Mouse (Mus musculus) hindbrain, embryonic 15.5 days (tissue): ENCODE measurements around the gene Dnajc5. TPM values are rescaled to one million over a fixed set of nuclear protein-coding genes. Genes with fewer than 3 reads are reported as not detected.

ENCODE experiments used
- ATAC-seq: fragments of 200-750 bp; cut with Nextera tagmentation; 2 replicates; pipeline ENCODE4 v1.8.0; 2017; ENCODE audit warnings: low read depth, moderate number of reproducible peaks, moderate TSS enrichment; ENCODE audit not compliant: low FRiP score
- H3K27ac ChIP-seq: fragments of 300-500 bp; sonication (generic); replicated peaks from 2 replicates; pipeline ENCODE4 v1.5.1; 2015; ENCODE audit warnings: mild to moderate bottlenecking, inconsistent platforms
- H3K27me3 ChIP-seq: fragments of 300-500 bp; sonication (generic); 2 replicates; pipeline ENCODE4 v1.6.1; 2015; ENCODE audit warnings: control low read depth, inconsistent platforms
- H3K36me3 ChIP-seq: fragments of 300-500 bp; sonication (generic); 2 replicates; pipeline ENCODE4 v1.6.1; 2015; ENCODE audit warnings: control low read depth, inconsistent platforms
- H3K4me1 ChIP-seq: fragments of 300-500 bp; sonication (generic); replicated peaks from 2 replicates; pipeline ENCODE4 v1.6.1; 2015; ENCODE audit warnings: control low read depth, inconsistent platforms
- H3K4me2 ChIP-seq: fragments of 300-500 bp; sonication (generic); 2 replicates; pipeline ENCODE4 v1.6.1; 2015; ENCODE audit warnings: moderate library complexity, mild to moderate bottlenecking, inconsistent platforms
- H3K4me3 ChIP-seq: fragments of 300-500 bp; sonication (generic); 2 replicates; pipeline ENCODE4 v1.5.1; 2015; ENCODE audit warnings: mild to moderate bottlenecking, inconsistent platforms
- H3K9ac ChIP-seq: fragments of 300-500 bp; sonication (generic); 2 replicates; pipeline ENCODE4 v1.6.1; 2015; ENCODE audit warnings: inconsistent platforms
- H3K9me3 ChIP-seq: fragments of 300-500 bp; sonication (generic); 2 replicates; pipeline ENCODE4 v1.6.1; 2016; ENCODE audit warnings: control low read depth, inconsistent platforms
- WGBS: fragments of 180-500 bp; shearing (Covaris S2); methylation state at CpG from one replicate; pipeline ENCODE4 v1.1.7; 2015; 5-methylcytosine and 5-hydroxymethylcytosine counted together
- polyA plus RNA-seq: library from polyadenylated mRNA; unstranded; fragments of >200 nt; fragmentation: Nextera tagmentation; extraction: Ambion mirVana; gene quantifications from 2 replicates; pipeline ENCODE4 v1.2.1, GENCODE M21; 2015

Gene Dnajc5
- polyA plus RNA-seq, 1 experiment from 2014 or later: 267 TPM

- H3K4me1 ChIP-seq: peaks cover 27% of the 10 kb centered on the region
- no peak for ATAC-seq
Observed at GRCm38 (mm10) chr2:181585506-181585905, 65.2 kb downstream of the Dnajc5 start.

DNA sequence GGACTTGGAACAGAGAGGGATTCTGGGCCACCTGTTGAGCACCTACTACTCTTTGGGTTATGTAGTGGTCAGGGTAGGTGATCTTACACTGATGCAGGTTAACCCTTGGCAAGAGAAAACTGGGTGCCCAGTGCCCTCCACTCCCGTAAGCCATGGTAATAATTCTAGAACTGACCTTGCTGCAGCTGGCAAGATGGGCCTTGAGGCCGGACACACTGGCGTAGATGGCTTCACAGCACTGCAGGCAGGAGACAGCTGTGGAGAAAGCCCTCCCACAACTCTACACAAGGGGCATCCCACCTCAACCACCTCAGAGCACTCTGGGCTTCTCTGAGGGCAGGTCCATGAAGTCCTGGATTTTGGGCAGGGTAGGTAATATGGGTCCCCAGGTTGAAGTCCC, 65.8 kb downstream of the Dnajc5 start:
- Histone ChIP-seq H3K27me3 (no peaks in the 10 kb centered on the region), H3K9ac (no peak overlapping the region), H3K9me3 (no peaks in the 10 kb centered on the region), H3K4me3 (no peak overlapping the region), H3K36me3 (peaks cover 71% of the 10 kb centered on the region), H3K4me1 (peaks cover 27% of the 10 kb centered on the region), H3K27ac (no peak overlapping the region), H3K4me2 (no peak overlapping the region)
- no peak for ATAC-seq
- WGBS: 97% methylated on average over 3 of the region's 3 CpGs

More at GRCm38 (mm10) chr2:181585506-181585905, 65.2 kb downstream of the Dnajc5 start:
- H3K9ac ChIP-seq: no peak overlapping the region
- H3K9me3 ChIP-seq: no peaks in the 10 kb centered on the region
- no peaks in the 10 kb centered on the region for H3K27me3 ChIP-seq
- WGBS: 92% methylated on average over 5 of the region's 5 CpGs
- H3K4me2 ChIP-seq: no peak overlapping the region
- H3K36me3 ChIP-seq: peaks cover 69% of the 10 kb centered on the region
- no peak overlapping the region for H3K27ac ChIP-seq
- H3K4me3 ChIP-seq: no peak overlapping the region

DNA sequence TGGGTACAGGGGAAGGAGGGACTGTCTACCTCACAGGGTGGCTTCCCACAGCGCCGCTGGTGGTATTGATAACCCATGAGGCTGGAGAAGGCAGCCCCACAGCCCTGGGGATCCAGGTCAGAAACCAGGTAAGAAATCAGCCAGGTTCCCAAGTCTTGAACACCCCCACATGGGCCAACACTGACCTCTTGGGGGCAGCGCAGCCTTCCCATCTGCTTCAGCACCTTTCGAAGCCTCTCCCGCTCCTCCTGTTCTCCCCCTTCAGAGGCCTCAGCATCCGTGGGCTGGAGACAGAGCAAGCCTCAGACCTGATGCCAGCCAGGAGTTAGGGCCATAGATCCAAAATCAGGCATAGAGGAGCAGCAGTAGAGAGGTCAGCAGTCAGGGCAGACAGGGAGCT, 67.5 kb downstream of the Dnajc5 start:
- ATAC-seq: no peak
- no peak overlapping the region for H3K4me2 ChIP-seq
- H3K9me3 ChIP-seq: no peaks in the 10 kb centered on the region
- H3K4me3 ChIP-seq: no peak overlapping the region
- H3K27me3 ChIP-seq: no peaks in the 10 kb centered on the region
- no peak overlapping the region for H3K9ac ChIP-seq
- WGBS: 84% methylated on average over 6 of the region's 6 CpGs
- H3K4me1 ChIP-seq: peaks cover 21% of the 10 kb centered on the region
- no peak overlapping the region for H3K27ac ChIP-seq
- H3K36me3 ChIP-seq: peaks cover 71% of the 10 kb centered on the region

- no peaks in the 10 kb centered on the region for H3K9me3 ChIP-seq
- H3K27ac ChIP-seq: no peak overlapping the region
- H3K4me3 ChIP-seq: no peak overlapping the region
- no peak for ATAC-seq
- H3K27me3 ChIP-seq: no peaks in the 10 kb centered on the region
- WGBS: 89% methylated on average over 11 of the region's 11 CpGs
- H3K4me1 ChIP-seq: peaks cover 26% of the 10 kb centered on the region
- no peak overlapping the region for H3K9ac ChIP-seq
- no peak overlapping the region for H3K4me2 ChIP-seq
- peaks cover 71% of the 10 kb centered on the region for H3K36me3 ChIP-seq
Observed at GRCm38 (mm10) chr2:181588229-181588780, 68.0 kb downstream of the Dnajc5 start.

GRCm38 (mm10) chr2:181589011-181589731, 68.9 kb downstream of the Dnajc5 start:
- Histone ChIP-seq H3K9me3 (no peaks in the 10 kb centered on the region), H3K4me1 (peaks cover 35% of the 10 kb centered on the region), H3K4me3 (no peak overlapping the region), H3K4me2 (no peak overlapping the region), H3K27ac (no peak overlapping the region), H3K36me3 (peaks cover 64% of the 10 kb centered on the region), H3K9ac (no peak overlapping the region), H3K27me3 (no peaks in the 10 kb centered on the region)
- ATAC-seq: no peak
- WGBS: 93% methylated on average over 10 of the region's 10 CpGs

DNA sequence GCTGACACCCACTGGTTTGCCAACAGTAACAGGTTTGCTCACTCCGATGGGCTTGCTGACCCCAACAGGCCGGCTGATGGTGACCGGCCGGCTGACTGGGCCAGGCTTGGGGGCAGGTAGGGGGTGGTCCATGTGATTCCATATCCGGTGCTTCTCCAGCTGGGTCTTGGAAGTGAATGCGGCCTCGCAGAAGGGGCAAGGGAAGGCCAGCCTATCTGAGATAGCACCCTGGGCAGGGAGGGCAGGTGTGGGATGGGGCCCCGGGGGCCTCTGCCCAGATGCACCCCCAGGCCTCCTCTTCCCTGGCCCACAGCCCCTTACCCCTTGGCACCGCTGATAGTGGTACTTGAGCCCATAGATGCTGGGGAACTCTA, 69.4 kb downstream of the Dnajc5 start:
- H3K27me3 ChIP-seq: no peaks in the 10 kb centered on the region
- WGBS: 99% methylated on average over 9 of the region's 9 CpGs
- H3K4me1 ChIP-seq: peaks cover 37% of the 10 kb centered on the region
- no peaks in the 10 kb centered on the region for H3K9me3 ChIP-seq
- H3K9ac ChIP-seq: no peak overlapping the region
- ATAC-seq: no peak
- H3K4me3 ChIP-seq: no peak overlapping the region
- H3K36me3 ChIP-seq: peaks cover 58% of the 10 kb centered on the region
- no peak overlapping the region for H3K27ac ChIP-seq
- no peak overlapping the region for H3K4me2 ChIP-seq

DNA sequence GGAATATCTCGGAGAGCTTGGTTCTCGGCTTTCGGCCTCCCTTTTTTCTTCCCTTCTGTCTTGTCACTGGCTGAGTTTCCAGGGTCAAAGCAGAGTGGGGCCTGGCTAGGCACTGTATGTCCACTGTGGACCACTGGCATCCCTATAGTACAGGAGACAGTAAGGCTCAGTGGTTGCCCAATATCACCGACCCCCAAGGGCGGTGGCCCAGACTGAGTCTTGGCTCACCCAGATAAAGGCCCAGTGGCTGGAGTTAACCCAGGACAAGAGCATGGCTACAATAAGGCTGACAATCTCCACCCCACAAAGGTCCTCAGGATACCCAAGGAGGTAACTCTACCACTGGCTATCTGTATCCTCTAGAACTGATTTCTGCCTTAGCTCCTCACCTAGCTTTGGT, 70.2 kb downstream of the Dnajc5 start:
- WGBS: 97% methylated on average over 5 of the region's 5 CpGs
- Histone ChIP-seq H3K4me1 (peaks cover 37% of the 10 kb centered on the region), H3K9ac (peak overlapping the region; percentile 97), H3K9me3 (no peaks in the 10 kb centered on the region), H3K4me2 (0 out of 2 replicates have a peak overlapping the region, but pooled peaks have one; percentile 63), H3K36me3 (peaks cover 51% of the 10 kb centered on the region), H3K4me3 (peak overlapping the region; percentile 99; the same call in 1 of the 2 replicates), H3K27me3 (no peaks in the 10 kb centered on the region), H3K27ac (no peak overlapping the region)
- no peak for ATAC-seq

- no peaks in the 10 kb centered on the region for H3K9me3 ChIP-seq
- H3K27me3 ChIP-seq: no peaks in the 10 kb centered on the region
- H3K4me3 ChIP-seq: peak within 1 kb of the TSS; percentile 99
- ATAC-seq: 0 out of 2 replicates have a peak, but pooled peaks have one; percentile 16
- WGBS: 17% methylated on average over 5 of the region's 5 CpGs
- peak within 1 kb of the TSS; percentile 97 for H3K9ac ChIP-seq
- peak within 1 kb of the TSS; percentile 94 for H3K27ac ChIP-seq
- peak within 1 kb of the TSS; percentile 63 for H3K4me2 ChIP-seq
- H3K4me1 ChIP-seq: peaks cover 38% of the 10 kb centered on the region
- peaks cover 49% of the 10 kb centered on the region for H3K36me3 ChIP-seq
Observed at GRCm38 (mm10) chr2:181591528-181592085, 71.3 kb downstream of the Dnajc5 start, which contains the start of gene Prpf6. TSS of gene Prpf6 (plus strand) at chr2:181591868.

GRCm38 (mm10) chr2:181592231-181593041, 72.2 kb downstream of the Dnajc5 start, which contains the start of gene Zfp512b:
TSS of gene Zfp512b (minus strand) at chr2:181592803.
- under 1% methylated on average over 69 of the region's 97 CpGs for WGBS
- peak within 1 kb of the TSS; percentile 97 for H3K9ac ChIP-seq
- peaks cover 47% of the 10 kb centered on the region for H3K4me1 ChIP-seq
- peak within 1 kb of the TSS; percentile 63 for H3K4me2 ChIP-seq
- peak; percentile 90 for ATAC-seq
- H3K27ac ChIP-seq: peak within 1 kb of the TSS; percentile 94
- peaks cover 43% of the 10 kb centered on the region for H3K36me3 ChIP-seq
- no peaks in the 10 kb centered on the region for H3K27me3 ChIP-seq
- H3K9me3 ChIP-seq: no peaks in the 10 kb centered on the region
- peak within 1 kb of the TSS; percentile 99 for H3K4me3 ChIP-seq

- Histone ChIP-seq H3K27me3 (no peaks in the 10 kb centered on the region), H3K27ac (peak overlapping the region; percentile 94), H3K4me1 (peaks cover 53% of the 10 kb centered on the region), H3K36me3 (peaks cover 38% of the 10 kb centered on the region), H3K9me3 (no peaks in the 10 kb centered on the region), H3K4me2 (peak overlapping the region; percentile 63), H3K4me3 (peak overlapping the region; percentile 99), H3K9ac (peak overlapping the region; percentile 97)
- no peak for ATAC-seq
- WGBS: 7% methylated on average over 6 of the region's 6 CpGs
Observed at GRCm38 (mm10) chr2:181593042-181593421, 72.7 kb downstream of the Dnajc5 start.

- no peaks in the 10 kb centered on the region for H3K9me3 ChIP-seq
- H3K27me3 ChIP-seq: no peaks in the 10 kb centered on the region
- H3K27ac ChIP-seq: no peak overlapping the region
- no peak overlapping the region for H3K4me3 ChIP-seq
- no peak overlapping the region for H3K9ac ChIP-seq
- H3K4me2 ChIP-seq: no peak overlapping the region
- H3K4me1 ChIP-seq: peaks cover 57% of the 10 kb centered on the region
- no peak for ATAC-seq
- peaks cover 29% of the 10 kb centered on the region for H3K36me3 ChIP-seq
Observed at GRCm38 (mm10) chr2:181593937-181594336, 73.7 kb downstream of the Dnajc5 start.
